Mouse (Mus musculus): ENCODE measurements around the gene Mmp19. TPM values are rescaled to one million over a fixed set of nuclear protein-coding genes. Genes with fewer than 3 reads are reported as not detected.

Gene Mmp19
- total RNA-seq (2023) = under 1 TPM in 1 of 2 experiments, not detected in 1; 0.98 TPM

GRCm38 (mm10) chr10:128790398-128791124 is at the start of gene Mmp19:
Gene Mmp19, plus strand, starts transcription at chr10:128790910.

GRCm38 (mm10) chr10:128744680-128745601 is 45.8 kb upstream of the Mmp19 start, which contains the start of gene Dgka:
Gene Dgka, minus strand, starts transcription at chr10:128744855.

GRCm38 (mm10) chr10:128747646-128748251 is 43.0 kb upstream of the Mmp19 start, which contains the start of gene Pym1:
Gene Pym1, plus strand, starts transcription at chr10:128747889.

GRCm38 (mm10) chr10:128803771-128804270 is 13.1 kb downstream of the Mmp19 start, which contains the start of gene Dnajc14:
Gene Dnajc14, plus strand, starts transcription at chr10:128804062.

GRCm38 (mm10) chr10:128804271-128805091 is 13.8 kb downstream of the Mmp19 start, which contains the start of gene Tmem198b:
Gene Tmem198b, minus strand, starts transcription at chr10:128804370.

GRCm38 (mm10) chr10:128817033-128817432 is 26.3 kb downstream of the Mmp19 start, which contains the start of gene Sarnp:
Gene Sarnp, plus strand, starts transcription at chr10:128817333.

GRCm38 (mm10) chr10:128821358-128822056 is 30.8 kb downstream of the Mmp19 start, which contains the start of gene Ormdl2:
Gene Ormdl2, minus strand, starts transcription at chr10:128821645.

Other genes with a start within 250 kb of the Mmp19 start
- 10 to 100 TPM; 30.2 to 32.5 TPM for gene Zc3h10, start 243.1 kb upstream of the Mmp19 start, total RNA-seq (2023)
- 1,000 to 10,000 TPM; 4,550 to 4,559 TPM for gene Rpl41, start 241.6 kb upstream of the Mmp19 start, total RNA-seq (2023)
- gene Pa2g4, start 224.9 kb upstream of the Mmp19 start, total RNA-seq (2023) = 10 to 100 TPM; 77.4 to 82.8 TPM
- 1 to 10 TPM in 1 of 2 experiments, under 1 TPM in 1; 0.89 to 1.2 TPM for gene Erbb3, start 201.3 kb upstream of the Mmp19 start, total RNA-seq (2023)
- 1,000 to 10,000 TPM; 1,408 to 1,573 TPM for gene Rps26, start 164.2 kb upstream of the Mmp19 start, total RNA-seq (2023)
- 10 to 100 TPM in 1 of 2 experiments, 1 to 10 TPM in 1; 9.4 to 11.5 TPM for gene Ikzf4, start 144.9 kb upstream of the Mmp19 start, total RNA-seq (2023)
- 10 to 100 TPM; 10.5 to 14.2 TPM for gene Suox, start 116.8 kb upstream of the Mmp19 start, total RNA-seq (2023)
- 10 to 100 TPM; 40.9 to 46.5 TPM for gene Rab5b, start 94.6 kb upstream of the Mmp19 start, total RNA-seq (2023)
- gene Pmel, start 86.7 kb upstream of the Mmp19 start, total RNA-seq (2023) = under 1 TPM in 1 of 2 experiments, not detected in 1; 0.58 TPM
- gene Cdk2, start 85.9 kb upstream of the Mmp19 start, total RNA-seq (2023) = 10 to 100 TPM; 31.2 to 34.3 TPM
- 100 to 1,000 TPM; 809 to 875 TPM for gene Dgka, start 46.1 kb upstream of the Mmp19 start, total RNA-seq (2023)
- gene Pym1, start 43.0 kb upstream of the Mmp19 start, total RNA-seq (2023) = 10 to 100 TPM; 71.3 to 84.9 TPM
- gene Dnajc14, start 13.2 kb downstream of the Mmp19 start, total RNA-seq (2023) = 10 to 100 TPM; 66.0 to 66.8 TPM
- 1 to 10 TPM; 7.9 to 9.1 TPM for gene Tmem198b, start 13.5 kb downstream of the Mmp19 start, total RNA-seq (2023)
- gene Sarnp, start 26.4 kb downstream of the Mmp19 start, total RNA-seq (2023) = 10 to 100 TPM; 53.9 to 57.4 TPM
- 10 to 100 TPM; 15.6 to 25.4 TPM for gene Ormdl2, start 30.7 kb downstream of the Mmp19 start, total RNA-seq (2023)
- 10 to 100 TPM; 10.6 to 12.7 TPM for gene Gdf11, start 100.8 kb downstream of the Mmp19 start, total RNA-seq (2023)
- gene Cd63, start 110.1 kb downstream of the Mmp19 start, total RNA-seq (2023) = 1 to 10 TPM; 1.7 to 2.0 TPM
- 1 to 10 TPM; 5.9 to 8.7 TPM for gene Rdh5, start 132.0 kb downstream of the Mmp19 start, total RNA-seq (2023)
- 10 to 100 TPM; 76.0 to 97.4 TPM for gene Bloc1s1, start 133.1 kb downstream of the Mmp19 start, total RNA-seq (2023)
- 1 to 10 TPM; 5.7 to 6.4 TPM for gene Itga7, start 142.9 kb downstream of the Mmp19 start, total RNA-seq (2023)
- gene Mettl7b, start 170.1 kb downstream of the Mmp19 start, total RNA-seq (2023) = not detected
- 1 to 10 TPM; 1.5 to 2.4 TPM for gene Olfr9, start 198.5 kb downstream of the Mmp19 start, total RNA-seq (2023)
- gene Olfr763, start 219.9 kb downstream of the Mmp19 start, total RNA-seq (2023) = under 1 TPM; 0.26 to 0.33 TPM
- gene Olfr764-ps1, start 249.0 kb downstream of the Mmp19 start, total RNA-seq (2023) = not detected

Data from T-cell, adult 66 days (primary cell).